Mouse (Mus musculus) CH12.LX (cell line): ENCODE results near the gene Asl. TPM values are rescaled to one million over a fixed set of nuclear protein-coding genes. Genes with fewer than 3 reads are reported as not detected.
"Not testable (repeated sequence)": the region's sequence is repeated elsewhere in the genome, so short reads cannot be mapped to it uniquely, and the experiment has no call there.

Experiments
- DNase-seq: peaks from one replicate; pipeline ENCODE4 v3.0.0-alpha.2; 2013; ENCODE audit errors: extremely low read depth
- H3K27ac ChIP-seq: 2 replicates; pipeline ENCODE4 v1.5.1; 2012; ENCODE audit warnings: low read depth, mild to moderate bottlenecking, control low read depth, moderate library complexity; ENCODE audit not compliant: insufficient read depth
- H3K27me3 ChIP-seq: replicated peaks from 2 replicates; pipeline ENCODE3; 2012; ENCODE audit warnings: inconsistent platforms
- H3K36me3 ChIP-seq, 2 experiments: replicated peaks in 1 of 2; 2 replicates each; pipeline versions ENCODE3 to v1.6.1; 2012; ENCODE audit warnings: inconsistent platforms in 1 of 2, low read length in 1 of 2, mild to moderate bottlenecking in 1 of 2, mixed read lengths in 1 of 2, moderate library complexity in 1 of 2; ENCODE audit not compliant: control insufficient read depth in 1 of 2, insufficient read depth in 1 of 2
- H3K4me1 ChIP-seq, 2 experiments: 2 replicates each; pipeline ENCODE4 v1.6.1; 2012; ENCODE audit warnings: inconsistent platforms in 1 of 2, moderate library complexity in 1 of 2; ENCODE audit not compliant: insufficient read depth in 2 of 2, control insufficient read depth in 1 of 2
- H3K4me2 ChIP-seq: 2 replicates; pipeline ENCODE4 v1.6.1; 2012; ENCODE audit warnings: low read depth, mild to moderate bottlenecking, control low read depth; ENCODE audit not compliant: poor library complexity, insufficient read depth, severe bottlenecking
- H3K4me3 ChIP-seq, 3 experiments: fragments of 150-350 bp in 1 of 3; sonication (generic) in 1 of 3; replicated peaks in 1 of 3; 2 replicates each; pipeline versions ENCODE3 to v1.5.1; 2011 to 2012; ENCODE audit warnings: low read depth in 2 of 3, low read length in 2 of 3, mild to moderate bottlenecking in 2 of 3, moderate library complexity in 2 of 3, control low read depth in 1 of 3, improper control_type of control experiment in 1 of 3, inconsistent platforms in 1 of 3, mixed read lengths in 1 of 3; ENCODE audit not compliant: poor library complexity in 1 of 3
- H3K79me2 ChIP-seq: replicated peaks from 2 replicates; pipeline ENCODE4 v1.6.1; 2012; ENCODE audit warnings: mild to moderate bottlenecking, moderate library complexity; ENCODE audit not compliant: control insufficient read depth, poor library complexity, insufficient read depth, severe bottlenecking; ENCODE audit errors: extremely low read depth
- H3K9ac ChIP-seq: 2 replicates; pipeline ENCODE4 v1.6.1; 2012; ENCODE audit warnings: low read depth, mild to moderate bottlenecking, control low read depth, moderate library complexity; ENCODE audit not compliant: insufficient read depth
- H3K9me3 ChIP-seq: replicated peaks from 2 replicates; pipeline ENCODE3; 2012; ENCODE audit warnings: low read length, inconsistent platforms, mixed read lengths
- CHD2 ChIP-seq: IDR thresholded peaks from 2 replicates; pipeline ENCODE4 v1.6.1; 2011; ENCODE audit warnings: low read length, improper control_type of control experiment
- CTCF ChIP-seq, 2 experiments: IDR thresholded peaks in 1 of 2; conservative IDR thresholded peaks in 1 of 2; 2 replicates each; pipeline ENCODE4 v1.5.1; 2011 to 2012; ENCODE audit warnings: low read depth in 2 of 2, low read length in 2 of 2, improper control_type of control experiment in 1 of 2, inconsistent platforms in 1 of 2, mild to moderate bottlenecking in 1 of 2, moderate library complexity in 1 of 2
- EP300 ChIP-seq: IDR thresholded peaks from 2 replicates; pipeline ENCODE4 v1.6.1; 2011; ENCODE audit warnings: low read length, improper control_type of control experiment
- JUN ChIP-seq: IDR thresholded peaks from 2 replicates; pipeline ENCODE4 v1.6.1; 2011; ENCODE audit warnings: low read depth, mild to moderate bottlenecking, low read length, improper control_type of control experiment, moderate library complexity; ENCODE audit not compliant: insufficient read depth
- KAT2A ChIP-seq: IDR thresholded peaks from 2 replicates; pipeline ENCODE4 v1.6.1; 2012; ENCODE audit warnings: low read length, improper control_type of control experiment, inconsistent platforms; ENCODE audit not compliant: insufficient replicate concordance
- MAX ChIP-seq: IDR thresholded peaks from 2 replicates; pipeline ENCODE4 v1.6.1; 2011; ENCODE audit warnings: low read length, improper control_type of control experiment
- MAZ ChIP-seq: IDR thresholded peaks from 2 replicates; pipeline ENCODE4 v1.6.1; 2012; ENCODE audit warnings: low read depth, mild to moderate bottlenecking, inconsistent platforms, low read length, improper control_type of control experiment, moderate library complexity
- MEF2A ChIP-seq: IDR thresholded peaks from 2 replicates; pipeline ENCODE4 v1.6.1; 2014; ENCODE audit warnings: low read depth, mild to moderate bottlenecking, inconsistent platforms, low read length, improper control_type of control experiment, borderline replicate concordance
- NELFE ChIP-seq: IDR thresholded peaks from 2 replicates; pipeline ENCODE4 v1.6.1; 2011; ENCODE audit warnings: low read depth, low read length, improper control_type of control experiment
- NRF1 ChIP-seq: IDR thresholded peaks from 2 replicates; pipeline ENCODE4 v1.6.1; 2014; ENCODE audit warnings: low read depth, mild to moderate bottlenecking, inconsistent platforms, low read length, improper control_type of control experiment, moderate library complexity
- PAX5 ChIP-seq: IDR thresholded peaks from 2 replicates; pipeline ENCODE4 v1.6.1; 2012; ENCODE audit warnings: low read length, inconsistent platforms, mixed read lengths
- POLR2A ChIP-seq: IDR thresholded peaks from 2 replicates; pipeline ENCODE4 v1.6.1; 2011; ENCODE audit warnings: low read depth, mild to moderate bottlenecking, improper control_type of control experiment, low read length
- POLR2AphosphoS2 ChIP-seq: IDR thresholded peaks from 2 replicates; pipeline ENCODE4 v1.6.1; 2011; ENCODE audit warnings: low read depth, low read length, improper control_type of control experiment
- RAD21 ChIP-seq: IDR thresholded peaks from 2 replicates; pipeline ENCODE4 v1.6.1; 2011; ENCODE audit warnings: low read depth, mild to moderate bottlenecking, low read length, improper control_type of control experiment, moderate library complexity
- RCOR1 ChIP-seq: conservative IDR thresholded peaks from 2 replicates; pipeline ENCODE4 v1.6.1; 2012; ENCODE audit warnings: low read depth, mild to moderate bottlenecking, inconsistent platforms, low read length, improper control_type of control experiment
- SIN3A ChIP-seq: IDR thresholded peaks from 2 replicates; pipeline ENCODE4 v1.6.1; 2012; ENCODE audit warnings: low read length, improper control_type of control experiment, inconsistent platforms
- SMC3 ChIP-seq: IDR thresholded peaks from 2 replicates; pipeline ENCODE4 v1.6.1; 2011; ENCODE audit warnings: low read depth, low read length, improper control_type of control experiment
- TCF12 ChIP-seq: IDR thresholded peaks from 2 replicates; pipeline ENCODE4 v1.6.1; 2014; ENCODE audit warnings: low read depth, mild to moderate bottlenecking, inconsistent platforms, low read length, improper control_type of control experiment
- UBTF ChIP-seq: IDR thresholded peaks from 2 replicates; pipeline ENCODE4 v1.6.1; 2012; ENCODE audit warnings: low read depth, mild to moderate bottlenecking, inconsistent platforms, low read length, improper control_type of control experiment, moderate library complexity
- USF2 ChIP-seq: conservative IDR thresholded peaks from 2 replicates; pipeline ENCODE4 v1.6.1; 2011; ENCODE audit warnings: low read depth, low read length, improper control_type of control experiment
- ZC3H11A ChIP-seq: IDR thresholded peaks from 2 replicates; pipeline ENCODE4 v1.6.1; 2012; ENCODE audit warnings: low read depth, mild to moderate bottlenecking, inconsistent platforms, low read length, improper control_type of control experiment
- ZKSCAN1 ChIP-seq: IDR thresholded peaks from 2 replicates; pipeline ENCODE4 v1.6.1; 2012; ENCODE audit warnings: low read depth, inconsistent platforms, low read length, improper control_type of control experiment, borderline replicate concordance
- ZNF384 ChIP-seq: IDR thresholded peaks from 2 replicates; pipeline ENCODE4 v1.6.1; 2012; ENCODE audit warnings: low read depth, low read length, improper control_type of control experiment, inconsistent platforms
- dilution Hi-C: fragments of 300-500 bp; cut with MboI; formaldehyde crosslinking; loops from 2 replicates; pipeline ENCODE4 v1.14.3; 2020; ENCODE audit warnings: low sequenced_read_pairs; ENCODE audit not compliant: extremely low pct_unique_long_range_greater_than_20kb, extremely low pct_ligation_motif_present
- in situ Hi-C: fragments of 300-500 bp; cut with MboI; formaldehyde crosslinking; loops from 3 replicates; pipeline ENCODE4 v1.14.3; 2019; ENCODE audit warnings: low sequenced_read_pairs, low pct_ligation_motif_present, low pct_unique_long_range_greater_than_20kb, mixed read lengths
- polyA plus RNA-seq: library from polyadenylated mRNA; unstranded; fragments of >175 nt; gene quantifications from 2 replicates; pipeline ENCODE4 v1.2.1, GENCODE M21; 2012; ENCODE audit warnings: low read depth; ENCODE audit not compliant: insufficient read length
- total RNA-seq, 2 experiments: library from RNA; depleted of rRNA; stranded (reverse); fragments of 300-350 nt in 1 of 2; fragments of >200 nt in 1 of 2; gene quantifications; 2 replicates each; pipeline ENCODE4 v1.2.3; 2012 to 2014

Gene Asl
- total and polyA plus RNA-seq, 3 experiments = 44.8 to 70.4 (median 61.0) TPM

GRCm38 (mm10) chr5:130037752-130038455 is 8.9 kb upstream of the Asl start:
- Histone ChIP-seq H3K9ac (no peak overlapping the region), H3K36me3 (peaks cover 46 to 79% of the 10 kb centered on the region in 2 experiments), H3K4me1 (peaks cover 0 to 6% of the 10 kb centered on the region in 2 experiments; a peak in 2 of 4 replicates), H3K4me3 (no peak overlapping the region), H3K27ac (no peak overlapping the region), H3K4me2 (no peak overlapping the region), H3K79me2 (no peaks in the 10 kb centered on the region), H3K9me3 (no peaks in the 10 kb centered on the region), H3K27me3 (no peaks in the 10 kb centered on the region)
- dilution Hi-C loops (no loop called here), in situ Hi-C loops (no loop called here)
- peak; percentile 68 for DNase-seq
- TF ChIP-seq SMC3 (peak; percentile 81), NELFE (0 out of 2 replicates have a peak, but pooled peaks have one; percentile 16), UBTF (no peak), CTCF (conservative IDR thresholded peaks at IDR 0.05 in 1 of 2, IDR thresholded peaks at IDR 0.05 in 1 of 2; ENCODE audit: low read depth in 2 of 2, low read length in 2 of 2) (peak; percentile 39 to 81), POLR2AphosphoS2 (no peak), RAD21 (peak; percentile 62)

GRCm38 (mm10) chr5:130036300-130036699 is 7.3 kb upstream of the Asl start:
- H3K9ac ChIP-seq, H3K4me3 ChIP-seq, H3K27ac ChIP-seq, H3K9me3 ChIP-seq, H3K79me2 ChIP-seq, in situ Hi-C loops, H3K4me2 ChIP-seq, dilution Hi-C loops, H3K27me3 ChIP-seq: not testable (repeated sequence)
- peaks cover 35 to 76% of the 10 kb centered on the region in 2 experiments for H3K36me3 ChIP-seq
- H3K4me1 ChIP-seq = peaks cover 0 to 19% of the 10 kb centered on the region in 2 experiments; a peak in 2 of 4 replicates
- TF ChIP-seq SMC3 (peak; percentile 35; the same call in 1 of the 2 replicates), CTCF (conservative IDR thresholded peaks at IDR 0.05 in 1 of 2, IDR thresholded peaks at IDR 0.05 in 1 of 2; ENCODE audit: low read depth in 2 of 2, low read length in 2 of 2) (peak in 1 of 2 experiments; percentile 77; a peak in 2 of 4 replicates)
- DNase-seq = peak; percentile 32

GRCm38 (mm10) chr5:130033869-130034268 is 4.8 kb upstream of the Asl start:
- in situ Hi-C loops = no loop called here

More at GRCm38 (mm10) chr5:130033869-130034268, 4.8 kb upstream of the Asl start:
- dilution Hi-C loops = no loop called here
- Histone ChIP-seq H3K79me2 (peaks cover 14% of the 10 kb centered on the region; the same call in 1 of the 2 replicates), H3K27me3 (no peaks in the 10 kb centered on the region), H3K4me3 (no peak overlapping the region), H3K27ac (no peak overlapping the region), H3K4me1 (peaks cover 8 to 31% of the 10 kb centered on the region in 2 experiments), H3K9me3 (no peaks in the 10 kb centered on the region), H3K36me3 (peaks cover 23 to 64% of the 10 kb centered on the region in 2 experiments), H3K4me2 (no peak overlapping the region), H3K9ac (no peak overlapping the region)
- no peak for DNase-seq
- TF ChIP-seq MAZ (no peak), USF2 (no peak), PAX5 (no peak), NRF1 (no peak), KAT2A (no peak), EP300 (no peak), JUN (no peak), ZNF384 (no peak), NELFE (no peak), ZKSCAN1 (no peak), MEF2A (no peak), RAD21 (no peak), CHD2 (no peak), SIN3A (no peak), TCF12 (no peak), ZC3H11A (no peak), POLR2A (no peak), RCOR1 (no peak), MAX (no peak)
